Mouse (Mus musculus): ENCODE measurements at regions not wholly inside any gene's neighbourhood (a gene's known extent, or its start where the extent isn't known, plus 50 kb on each side); places are given as distances from the start of the nearest gene placed in this dataset.

GRCm38 (mm10) chr6:89046476-89046875, 144.4 kb downstream of the Tpra1 start:
- intact Hi-C loops (cut with DNase I), result no loop called here
- no peak for DNase-seq (ENCODE audit: low spot score in 2 of 2)

DNA sequence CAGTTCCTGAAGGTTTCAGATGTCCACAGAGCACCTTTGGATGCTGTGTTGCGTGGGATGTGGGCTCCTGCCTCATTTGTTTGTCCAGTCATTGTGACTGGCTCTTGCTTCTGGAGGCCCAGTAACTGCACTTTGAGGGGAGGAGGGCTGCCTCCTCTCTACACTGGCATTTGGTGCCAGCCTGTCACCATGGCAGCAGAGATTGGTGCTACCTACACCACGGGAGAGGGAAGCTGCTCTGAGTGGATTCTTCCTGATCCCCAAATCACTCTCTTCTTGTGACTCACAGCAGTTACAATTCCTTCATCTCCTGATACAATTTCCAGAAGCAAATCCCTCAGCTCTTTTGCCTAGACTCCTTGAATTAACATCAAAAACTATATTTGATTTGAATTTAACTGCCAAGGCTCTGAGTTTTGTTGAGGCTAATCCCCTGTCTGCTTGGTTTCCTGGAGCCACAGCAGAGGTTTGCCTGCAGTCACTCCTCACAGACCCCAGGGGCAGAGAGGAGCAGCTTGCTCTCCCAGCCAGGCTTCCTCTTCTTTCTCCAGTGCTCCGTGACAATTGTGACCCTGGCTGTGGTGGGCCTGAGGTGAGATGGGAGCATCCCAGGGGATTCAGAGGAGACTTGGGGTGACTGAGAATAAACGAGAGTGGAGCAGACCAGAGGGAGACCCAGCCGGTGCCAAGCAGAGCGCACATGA, 145.7 kb downstream of the Tpra1 start:
- peak in 1 of 2 experiments; percentile 45 for DNase-seq (ENCODE audit: low spot score in 2 of 2)
- intact Hi-C loops (cut with DNase I), result no loop called here

DNA sequence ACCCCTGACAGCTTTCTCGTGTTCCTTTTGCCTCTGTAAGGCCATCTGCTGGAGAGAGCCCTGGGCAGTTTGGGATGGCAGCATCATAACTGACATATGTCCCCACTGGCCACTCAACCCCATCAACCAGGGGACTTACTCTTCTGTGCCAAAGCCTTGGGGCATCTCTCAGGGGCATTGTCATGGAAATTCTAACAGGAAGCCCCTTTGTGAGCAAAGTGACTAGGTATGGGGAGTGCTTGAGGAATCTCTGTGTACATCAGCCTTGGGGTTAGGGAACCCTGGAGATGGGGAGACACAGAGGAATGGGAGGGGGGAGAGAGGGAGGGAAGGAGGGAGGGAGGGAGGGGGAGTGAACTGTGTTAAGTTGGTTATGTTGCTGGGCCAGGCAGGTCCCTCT, 147.2 kb downstream of the Tpra1 start:
- no peak for DNase-seq (ENCODE audit: low spot score in 2 of 2)
- intact Hi-C loops (cut with DNase I), result no loop called here

- intact Hi-C loops (cut with DNase I), result no loop called here
- no peak for DNase-seq (ENCODE audit: low spot score in 2 of 2)
Measured at GRCm38 (mm10) chr6:89050575-89051270, 148.7 kb downstream of the Tpra1 start.

- intact Hi-C loops (cut with DNase I), result no loop called here
- no peak for DNase-seq (ENCODE audit: low spot score in 2 of 2)
Measured at GRCm38 (mm10) chr6:89052758-89053460, 150.9 kb downstream of the Tpra1 start.

GRCm38 (mm10) chr6:89054060-89054459, 152.0 kb downstream of the Tpra1 start:
- intact Hi-C loops (cut with DNase I), result no loop called here
- no peak for DNase-seq (ENCODE audit: low spot score in 2 of 2)

DNA sequence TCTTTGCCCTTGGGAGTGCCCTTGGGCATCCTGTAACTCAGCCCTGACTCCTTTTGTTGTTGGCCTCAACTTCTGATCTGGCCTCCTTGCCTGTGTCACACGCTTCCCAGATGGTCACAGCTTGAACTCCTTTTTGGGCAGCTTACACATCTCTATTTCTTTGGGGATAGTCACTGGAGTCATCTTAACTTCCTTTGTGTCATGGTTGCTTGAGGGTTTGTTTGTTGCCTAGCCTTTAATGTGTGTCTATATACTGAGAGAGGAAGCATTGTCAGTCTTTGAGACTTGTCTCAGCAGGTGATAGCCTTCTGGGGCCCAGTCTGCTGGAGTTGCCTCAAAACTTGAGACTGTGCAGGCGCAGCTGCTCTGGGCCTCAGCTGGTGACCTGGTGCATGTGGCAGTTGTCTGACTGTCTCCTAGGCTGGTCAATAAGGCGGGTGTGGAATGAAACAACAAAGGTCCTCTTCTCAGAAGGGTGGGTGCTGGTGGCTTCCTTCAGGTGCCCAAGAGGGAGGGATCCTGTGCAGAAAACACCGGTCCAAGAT, 157.5 kb downstream of the Tpra1 start:
- no peak for DNase-seq (ENCODE audit: low spot score in 2 of 2)
- intact Hi-C loops (cut with DNase I), result no loop called here

DNA sequence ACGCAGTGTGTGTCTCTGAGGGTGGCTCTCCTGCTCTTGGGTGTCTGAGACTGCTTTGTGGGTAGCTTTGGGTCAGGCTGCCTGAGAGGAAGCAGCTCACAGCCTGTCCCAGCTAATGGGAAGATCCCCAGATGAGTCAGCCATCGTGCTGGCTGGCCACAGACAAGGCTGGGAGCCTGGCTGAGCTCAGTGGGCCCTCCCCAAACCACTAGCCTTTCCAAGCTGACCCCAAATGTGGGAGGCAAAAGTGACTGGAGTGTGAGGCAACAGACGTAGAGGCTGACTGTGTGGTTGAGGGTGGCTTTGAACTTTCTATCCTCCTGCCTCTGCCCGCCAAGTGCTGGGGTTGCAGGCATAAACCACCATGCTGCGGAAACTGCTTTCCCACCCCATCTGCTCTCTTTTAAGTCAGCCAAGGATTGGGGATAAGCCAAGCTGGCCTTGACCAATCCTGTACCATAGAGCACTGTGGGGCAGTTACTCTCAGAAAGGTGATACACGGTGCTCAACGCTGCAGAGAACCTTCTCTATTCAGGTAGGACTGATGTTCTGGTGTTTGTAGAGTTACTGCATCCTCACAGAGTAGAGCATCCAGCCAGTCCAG, 163.0 kb downstream of the Tpra1 start:
- intact Hi-C loops (cut with DNase I), result no loop called here

DNA sequence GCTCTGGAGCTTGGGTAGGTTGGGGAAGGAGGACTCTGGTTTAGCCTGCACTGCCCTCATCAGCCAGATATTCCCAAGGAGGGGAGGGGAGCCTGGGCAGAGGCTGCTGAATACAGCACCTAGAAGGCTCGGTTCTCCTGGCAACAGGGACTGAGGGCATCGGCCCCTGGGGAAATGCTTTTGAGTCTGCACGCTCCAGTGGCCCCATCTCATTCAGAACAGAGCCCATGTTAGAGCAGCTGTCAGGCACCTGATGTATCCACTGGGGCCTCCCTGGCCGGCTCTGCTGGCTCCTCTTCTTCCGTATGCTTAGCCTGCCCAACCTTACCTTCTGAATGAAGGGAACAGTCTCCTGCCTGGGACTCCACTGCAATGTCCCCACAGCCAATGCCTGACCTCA, 164.5 kb downstream of the Tpra1 start:
- intact Hi-C loops (cut with DNase I), result no loop called here
- no peak for DNase-seq (ENCODE audit: low spot score in 2 of 2)

More for the DNA sequence above, 163.0 kb downstream of the Tpra1 start:
- DNase-seq (ENCODE audit: low spot score in 2 of 2), result no peak

GRCm38 (mm10) chr6:89068286-89068685, 166.2 kb downstream of the Tpra1 start:
- intact Hi-C loops (cut with DNase I), result no loop called here
- DNase-seq (ENCODE audit: low spot score in 2 of 2), result no peak

- intact Hi-C loops (cut with DNase I), result no loop called here
- no peak for DNase-seq (ENCODE audit: low spot score in 2 of 2)
Measured at GRCm38 (mm10) chr6:89069108-89069507, 167.1 kb downstream of the Tpra1 start.

DNA sequence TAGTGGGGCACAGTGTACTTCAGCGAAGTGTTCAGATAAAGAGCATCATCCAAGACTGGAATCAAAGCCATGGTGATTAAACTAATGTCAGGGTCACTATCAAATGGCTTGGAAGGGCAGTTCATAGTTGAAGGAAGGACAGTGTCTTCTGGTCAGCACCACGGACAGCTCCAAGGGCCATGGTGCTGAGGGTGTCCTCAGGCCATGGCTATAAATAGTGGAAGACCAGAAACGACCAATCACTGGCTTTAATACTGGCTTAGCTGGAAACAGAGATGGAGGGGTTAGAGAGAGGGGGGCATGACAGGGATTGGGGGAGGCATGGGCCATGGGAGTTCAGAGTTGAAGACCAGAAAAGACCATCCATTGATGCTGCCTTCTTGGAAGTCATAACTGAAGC, 168.0 kb downstream of the Tpra1 start:
- intact Hi-C loops (cut with DNase I), result no loop called here
- no peak for DNase-seq (ENCODE audit: low spot score in 2 of 2)

DNA sequence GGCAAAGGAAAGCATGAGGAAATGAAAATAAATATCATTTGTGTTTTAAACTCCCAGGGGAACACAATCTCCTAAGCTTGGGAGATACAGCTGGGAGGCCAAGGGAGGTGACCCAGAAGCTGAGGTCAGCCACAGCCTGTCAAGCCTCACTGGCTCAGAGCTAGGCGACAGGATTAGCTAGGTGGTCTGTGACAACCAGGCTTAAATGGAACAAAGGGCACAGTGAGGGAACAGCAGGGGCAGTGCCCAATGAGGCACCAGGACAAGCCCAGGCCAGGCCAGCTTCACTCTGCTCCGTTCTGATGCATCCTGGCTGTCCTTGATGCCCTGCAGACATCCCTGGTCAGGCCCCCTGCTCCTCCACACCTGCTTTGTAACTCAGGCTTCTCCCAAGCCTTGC, 169.7 kb downstream of the Tpra1 start:
- no peak for DNase-seq (ENCODE audit: low spot score in 2 of 2)
- intact Hi-C loops (cut with DNase I), result no loop called here

GRCm38 (mm10) chr6:89072569-89072968, 170.5 kb downstream of the Tpra1 start:
- intact Hi-C loops (cut with DNase I), result no loop called here
- no peak for DNase-seq (ENCODE audit: low spot score in 2 of 2)

DNA sequence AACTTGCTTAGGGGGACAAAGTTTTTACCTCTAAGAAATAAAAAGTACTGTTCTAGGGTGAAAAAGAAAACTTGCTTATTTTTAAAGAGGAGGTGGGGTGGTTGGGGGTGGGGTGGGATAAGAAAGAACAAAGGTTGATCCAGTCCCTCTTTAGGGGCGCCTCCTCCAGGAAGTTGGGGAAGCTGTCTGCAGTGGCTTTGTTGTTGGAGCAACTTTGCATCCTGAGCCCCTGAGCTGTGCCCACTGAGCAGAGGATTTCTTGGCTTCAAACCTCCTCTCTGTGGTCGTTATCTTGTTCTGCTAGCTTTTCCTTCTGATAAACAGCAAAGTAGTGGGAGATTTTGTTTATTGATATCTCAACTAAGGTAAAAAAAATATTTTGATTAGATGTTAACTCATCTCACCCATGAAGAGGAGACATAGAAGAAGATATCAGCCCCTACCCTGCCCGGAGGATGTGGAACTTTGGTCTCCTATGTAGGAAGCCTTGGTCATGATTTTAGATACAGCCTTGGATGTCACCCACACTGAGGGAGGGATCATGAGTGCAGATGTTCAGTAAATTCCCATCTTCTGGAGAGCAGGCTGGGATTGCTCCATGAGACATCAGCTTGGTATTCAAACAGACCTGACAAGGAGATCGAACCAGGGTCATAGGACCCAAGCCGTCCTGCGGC, 179.7 kb downstream of the Tpra1 start:
- intact Hi-C loops (cut with DNase I), result no loop called here
- no peak for DNase-seq (ENCODE audit: low spot score in 2 of 2)

- DNase-seq (ENCODE audit: low spot score in 2 of 2), result no peak
- intact Hi-C loops (cut with DNase I), result no loop called here
Measured at GRCm38 (mm10) chr6:89084437-89084836, 182.4 kb downstream of the Tpra1 start.

DNA sequence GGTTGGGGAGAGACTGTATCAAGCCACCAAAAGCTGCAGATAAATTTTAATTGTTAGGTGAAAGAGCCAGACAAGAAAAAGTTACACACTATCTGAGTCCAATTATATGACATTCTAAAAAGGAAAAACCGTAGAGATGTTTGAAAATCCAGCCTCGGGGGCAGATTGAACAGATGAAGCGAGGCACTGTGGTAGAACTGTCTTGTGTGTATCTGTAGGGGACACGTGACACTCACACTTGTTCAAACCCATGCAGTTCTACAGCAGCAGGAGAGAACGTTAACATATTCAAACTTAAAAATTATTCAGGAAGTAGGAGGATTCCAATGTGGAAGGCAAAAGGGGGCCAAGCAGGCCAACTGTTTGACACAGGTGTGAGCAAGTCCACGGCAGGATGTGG, 183.1 kb downstream of the Tpra1 start:
- no peak for DNase-seq (ENCODE audit: low spot score in 2 of 2)
- intact Hi-C loops (cut with DNase I), result no loop called here

GRCm38 (mm10) chr6:89087620-89088019, 185.6 kb downstream of the Tpra1 start:
- DNase-seq (ENCODE audit: low spot score in 2 of 2), result no peak
- intact Hi-C loops (cut with DNase I), result no loop called here

DNA sequence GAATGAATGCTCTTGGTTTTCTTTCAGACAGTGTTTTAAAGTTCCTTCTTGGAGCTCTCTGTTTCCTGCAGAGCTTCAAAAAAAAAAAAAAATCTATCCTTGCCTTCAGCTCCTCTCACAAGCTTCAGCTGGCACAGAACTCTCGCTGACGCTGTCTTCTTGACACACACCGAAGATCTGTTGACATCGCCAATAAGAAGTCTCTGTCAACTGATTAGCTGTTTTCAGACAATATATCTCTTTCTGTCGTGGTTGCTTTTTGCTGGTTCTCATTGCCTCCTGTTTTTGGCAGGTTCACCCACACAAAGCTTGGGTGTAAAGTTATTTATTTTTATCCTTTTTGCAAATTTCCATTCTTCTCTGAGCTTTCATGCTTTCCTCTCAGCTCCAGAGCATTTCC, 188.0 kb downstream of the Tpra1 start:
- intact Hi-C loops (cut with DNase I), result no loop called here
- DNase-seq (ENCODE audit: low spot score in 2 of 2), result peak; percentile 22 to 29

GRCm38 (mm10) chr6:89095911-89096310, 193.9 kb downstream of the Tpra1 start:
- intact Hi-C loops (cut with DNase I), result no loop called here
- no peak for DNase-seq (ENCODE audit: low spot score in 2 of 2)

Data from left cerebral cortex, postnatal 36 days (tissue).